Mouse (Mus musculus) heart, postnatal 25 days (tissue): ENCODE results near the gene Uba52. TPM values are rescaled to one million over a fixed set of nuclear protein-coding genes. Genes with fewer than 3 reads are reported as not detected.
"Not testable (repeated sequence)": the region's sequence is repeated elsewhere in the genome, so short reads cannot be mapped to it uniquely, and the experiment has no call there.

Source experiments
- DNase-seq: peaks from one replicate; pipeline ENCODE4 v3.0.0; 2022; ENCODE audit warnings: low spot score
- intact Hi-C: fragments of 180-260 bp; cut with DNase I; formaldehyde crosslinking; loops from one replicate; pipeline ENCODE4 v1.15.1; 2025
- total RNA-seq, 2 experiments: library from RNA; stranded (reverse); gene quantifications; 2 replicates each; pipeline ENCODE4 v1.2.3; 2021

The Uba52 gene
- total RNA-seq, 2 experiments from 2014 or later, result 1,533 to 1,573 TPM

GRCm38 (mm10) chr8:70535701-70536100 lies 25.1 kb upstream of the Uba52 start:
- DNase-seq, result no peak
- intact Hi-C loops, result loop anchor here (10.0 kb wide), 1 partner anchor 229 kb away; the partner anchor contains the start of gene Mpv17l2

- no peak for DNase-seq
- intact Hi-C loops, result loop anchor here (10.0 kb wide), 1 partner anchor 230 kb away; the partner anchor contains the start of gene Mpv17l2
Measured at GRCm38 (mm10) chr8:70535221-70535620, 24.6 kb upstream of the Uba52 start.

GRCm38 (mm10) chr8:70534281-70534680 lies 23.7 kb upstream of the Uba52 start:
- intact Hi-C loops, result loop anchor here (10.0 kb wide), 1 partner anchor 231 kb away; the partner anchor contains the start of gene Mpv17l2

GRCm38 (mm10) chr8:70530314-70530713 lies 19.7 kb upstream of the Uba52 start:
- intact Hi-C loops, result loop anchor here (10.0 kb wide), 1 partner anchor 234 kb away; the partner anchor contains the start of gene Mpv17l2
- DNase-seq, result no peak

More at GRCm38 (mm10) chr8:70534281-70534680, 23.7 kb upstream of the Uba52 start:
- no peak for DNase-seq

GRCm38 (mm10) chr8:70529741-70530161 lies 19.1 kb upstream of the Uba52 start:
- DNase-seq, result no peak
- intact Hi-C loops, result loop anchor here (10.0 kb wide), 1 partner anchor 235 kb away; the partner anchor contains the start of gene Mpv17l2

- no peak for DNase-seq
- intact Hi-C loops, result no loop called here
Measured at GRCm38 (mm10) chr8:70529299-70529698, 18.7 kb upstream of the Uba52 start.

GRCm38 (mm10) chr8:70528182-70528797 lies 17.7 kb upstream of the Uba52 start:
- intact Hi-C loops, result no loop called here
- no peak for DNase-seq

- peak; percentile 95 for DNase-seq
- intact Hi-C loops, result no loop called here
Measured at GRCm38 (mm10) chr8:70527512-70528181, 17.0 kb upstream of the Uba52 start, which contains the start of the genes Fkbp8 and Kxd1. TSS of gene Fkbp8 (plus strand) at chr8:70527724. TSS of gene Kxd1 (minus strand) at chr8:70527956.

- no peak for DNase-seq
- intact Hi-C loops, result no loop called here
Measured at GRCm38 (mm10) chr8:70527111-70527511, 16.5 kb upstream of the Uba52 start.

- DNase-seq, result peak; percentile 94
- intact Hi-C loops, result no loop called here
Measured at GRCm38 (mm10) chr8:70522592-70523403, 12.2 kb upstream of the Uba52 start.

- no peak for DNase-seq
- intact Hi-C loops, result no loop called here
Measured at GRCm38 (mm10) chr8:70519606-70520005, 9.0 kb upstream of the Uba52 start.

GRCm38 (mm10) chr8:70519043-70519442 lies 8.4 kb upstream of the Uba52 start:
- no peak for DNase-seq
- intact Hi-C loops, result no loop called here

- intact Hi-C loops, result no loop called here
- no peak for DNase-seq
Measured at GRCm38 (mm10) chr8:70517940-70518643, 7.5 kb upstream of the Uba52 start.

GRCm38 (mm10) chr8:70513441-70513840 lies 2.8 kb upstream of the Uba52 start:
- DNase-seq, result no peak
- intact Hi-C loops, result no loop called here

- intact Hi-C loops, result no loop called here
- no peak for DNase-seq
Measured at GRCm38 (mm10) chr8:70512253-70512903, 1.8 kb upstream of the Uba52 start.

GRCm38 (mm10) chr8:70511770-70512169 lies 1.2 kb upstream of the Uba52 start:
- DNase-seq, result no peak
- intact Hi-C loops, result no loop called here

GRCm38 (mm10) chr8:70511174-70511573 lies 573 bp upstream of the Uba52 start:
- intact Hi-C loops, DNase-seq: not testable (repeated sequence)

GRCm38 (mm10) chr8:70509281-70509952 lies 1.2 kb downstream of the Uba52 start:
- intact Hi-C loops, result no loop called here
- no peak for DNase-seq

- DNase-seq, result no peak
- intact Hi-C loops, result no loop called here
Measured at GRCm38 (mm10) chr8:70507027-70507393, 3.6 kb downstream of the Uba52 start.
